16 mouse cellular contexts compared by ENCODE assay signal in genomic region chr7:96521956-96522355, GRCm38 (mm10).
DNase-seq lines count a peak whose midpoint lies in the region; ATAC-seq and TF ChIP-seq lines count a peak whose summit lies in the region.
"Had no signal": no experiment of that assay in that cellular context is flagged by ENCODE, and none has a peak within 500 bp of the region (broad histone marks: within the 10 kb centered on the region; RNA-seq: fewer than 3 reads in every experiment).

No protein-coding gene starts in this region.

- H3K27ac ChIP-seq in limb, embryonic 10.5 days = peak overlapping the region; percentile 43
- H3K27ac ChIP-seq: embryonic facial prominence, embryonic 13.5 days; midbrain, embryonic 10.5 days had no signal

- no peaks in the 10 kb centered on the region for H3K36me3 ChIP-seq in limb, embryonic 10.5 days
- H3K36me3 ChIP-seq: embryonic facial prominence, embryonic 13.5 days; midbrain, embryonic 10.5 days had no signal

- TF ChIP-seq POLR2A in brain, embryonic 14.5 days (IDR thresholded peaks at IDR 0.05; ENCODE audit: borderline replicate concordance, extremely low read depth, insufficient read depth, insufficient read length, poor library complexity, severe bottlenecking) = no peak

- H3K4me1 ChIP-seq in limb, embryonic 10.5 days = peaks cover 62% of the 10 kb centered on the region

- WGBS in limb, embryonic 10.5 days = 76% methylated on average over 7 of the region's 7 CpGs

- no peaks in the 10 kb centered on the region for H3K9me3 ChIP-seq in limb, embryonic 10.5 days (replicated peaks)
- H3K9me3 ChIP-seq: embryonic facial prominence, embryonic 13.5 days; midbrain, embryonic 10.5 days had no signal

- ATAC-seq in granulocyte monocyte progenitor cell, adult 5-6 weeks (replicated peaks; ENCODE audit: poor library complexity, severe bottlenecking) = no peak
- ATAC-seq: liver, postnatal 0 days had no signal

- H3K4me3 ChIP-seq in limb, embryonic 10.5 days = no peak overlapping the region
- H3K4me3 ChIP-seq: embryonic facial prominence, embryonic 13.5 days; midbrain, embryonic 10.5 days had no signal

- H3K27me3 ChIP-seq in limb, embryonic 10.5 days (ENCODE audit: low read depth, poor library complexity, severe bottlenecking) = 0 out of 2 replicates have a peak, but pooled peaks cover 6% of the 10 kb centered on the region
- H3K27me3 ChIP-seq: embryonic facial prominence, embryonic 13.5 days had no signal

- peak; percentile 56 for DNase-seq in layer of hippocampus, adult 11-12 months (ENCODE audit: low spot score)
- DNase-seq in layer of hippocampus, adult 9-10 months (ENCODE audit: low spot score) = no peak
- DNase-seq in ES-CJ7 (ENCODE audit: low read depth, low spot score) = peak; percentile 27
- peak; percentile 69 for DNase-seq in brain, embryonic 14.5 days (ENCODE audit: low read depth)
- no peak for DNase-seq in limb, embryonic 10.5 days (ENCODE audit: low spot score)
- DNase-seq in T-cell, adult 2 months (ENCODE audit: low spot score) = no peak
- no peak for DNase-seq in embryo, embryonic 11 days
- DNase-seq: adrenal gland, postnatal 10 days; cerebellum, adult 18-20 months; gastrocnemius, postnatal 36 days; heart, postnatal 14 days; kidney, adult 11 months; liver, postnatal 0 days had no signal

- no peak for TF ChIP-seq CTCF in brain, embryonic 14.5 days (IDR thresholded peaks at IDR 0.05; ENCODE audit: borderline replicate concordance, extremely low read depth, insufficient read depth, insufficient read length)

Comparison
In these comparisons a context has a peak if more than half of its experiments do, and no peak if none do; other contexts are left out.
1. DNase-seq: peak in layer of hippocampus, adult 11-12 months (single experiment), ES-CJ7 (single experiment) and brain, embryonic 14.5 days (single experiment); none in layer of hippocampus, adult 9-10 months (single experiment), limb, embryonic 10.5 days (single experiment), T-cell, adult 2 months (single experiment) and embryo, embryonic 11 days (single experiment).